Mouse (Mus musculus): ENCODE data around the gene Phldb3. TPM values are rescaled to one million over a fixed set of nuclear protein-coding genes. Genes with fewer than 3 reads are reported as not detected.

Gene Phldb3
- polyA plus RNA-seq, 1 experiment from 2014 or later: 0.20 TPM

DNA sequence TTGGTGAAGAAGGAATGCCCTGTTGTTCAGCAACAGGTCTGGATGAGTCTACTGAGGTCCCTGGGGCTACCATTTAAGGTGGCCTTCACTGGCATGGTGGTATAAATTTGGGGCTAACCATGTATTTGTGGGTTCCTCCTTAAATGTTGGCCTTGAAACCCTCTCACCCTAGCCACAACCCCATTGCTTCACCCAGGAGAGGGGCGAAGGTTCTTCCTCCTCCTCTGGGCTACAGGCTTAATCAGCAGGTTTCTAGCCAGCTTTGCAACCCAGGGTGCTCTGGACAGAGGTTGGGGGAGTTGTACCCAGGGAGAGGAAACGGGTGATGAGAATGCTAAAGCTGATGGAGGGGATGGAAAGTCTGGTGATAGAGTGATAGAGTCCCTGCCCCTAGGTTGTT is 15.1 kb upstream of the Phldb3 start:
- H3K27me3 ChIP-seq: peaks cover 10% of the 10 kb centered on the region
- H3K4me3 ChIP-seq: no peak overlapping the region
- H3K4me2 ChIP-seq (replicated peaks): no peak overlapping the region
- WGBS: 66% methylated on average over 2 of the region's 2 CpGs
- peaks cover 7% of the 10 kb centered on the region for H3K4me1 ChIP-seq
- 0 out of 2 replicates have a peak, but pooled peaks cover 3% of the 10 kb centered on the region for H3K36me3 ChIP-seq
- H3K27ac ChIP-seq: no peak overlapping the region
- no peak overlapping the region for H3K9ac ChIP-seq
- no peak for ATAC-seq (ENCODE audit: insufficient number of reproducible peaks, insufficient read depth, low FRiP score, low TSS enrichment)
- H3K9me3 ChIP-seq: no peaks in the 10 kb centered on the region

DNA sequence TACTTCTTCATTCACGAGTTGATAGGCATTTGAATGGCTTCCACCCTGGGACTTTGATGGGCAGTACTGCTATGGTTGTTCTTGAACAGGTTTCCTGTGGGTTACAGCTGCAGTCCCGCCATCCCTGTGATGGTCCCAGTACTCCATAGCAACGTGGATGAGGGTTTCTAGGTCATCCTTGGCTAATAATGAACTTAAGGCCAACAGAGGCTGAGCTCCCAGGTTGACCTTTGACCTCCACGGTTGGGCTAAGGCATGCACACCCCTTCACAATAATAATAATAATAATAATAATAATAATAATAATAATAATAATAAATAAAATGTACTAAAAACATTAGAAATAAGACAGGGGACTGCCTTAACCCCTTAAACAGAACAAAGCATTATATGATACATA is 12.4 kb upstream of the Phldb3 start:
- WGBS: 67% methylated on average over 4 of the region's 4 CpGs
- Histone ChIP-seq H3K9ac (no peak overlapping the region), H3K4me1 (peaks cover 7% of the 10 kb centered on the region), H3K27me3 (peaks cover 10% of the 10 kb centered on the region), H3K36me3 (0 out of 2 replicates have a peak, but pooled peaks cover 3% of the 10 kb centered on the region), H3K9me3 (no peaks in the 10 kb centered on the region), H3K27ac (no peak overlapping the region), H3K4me3 (no peak overlapping the region), H3K4me2 (replicated peaks) (no peak overlapping the region)
- ATAC-seq (ENCODE audit: insufficient number of reproducible peaks, insufficient read depth, low FRiP score, low TSS enrichment): no peak

DNA sequence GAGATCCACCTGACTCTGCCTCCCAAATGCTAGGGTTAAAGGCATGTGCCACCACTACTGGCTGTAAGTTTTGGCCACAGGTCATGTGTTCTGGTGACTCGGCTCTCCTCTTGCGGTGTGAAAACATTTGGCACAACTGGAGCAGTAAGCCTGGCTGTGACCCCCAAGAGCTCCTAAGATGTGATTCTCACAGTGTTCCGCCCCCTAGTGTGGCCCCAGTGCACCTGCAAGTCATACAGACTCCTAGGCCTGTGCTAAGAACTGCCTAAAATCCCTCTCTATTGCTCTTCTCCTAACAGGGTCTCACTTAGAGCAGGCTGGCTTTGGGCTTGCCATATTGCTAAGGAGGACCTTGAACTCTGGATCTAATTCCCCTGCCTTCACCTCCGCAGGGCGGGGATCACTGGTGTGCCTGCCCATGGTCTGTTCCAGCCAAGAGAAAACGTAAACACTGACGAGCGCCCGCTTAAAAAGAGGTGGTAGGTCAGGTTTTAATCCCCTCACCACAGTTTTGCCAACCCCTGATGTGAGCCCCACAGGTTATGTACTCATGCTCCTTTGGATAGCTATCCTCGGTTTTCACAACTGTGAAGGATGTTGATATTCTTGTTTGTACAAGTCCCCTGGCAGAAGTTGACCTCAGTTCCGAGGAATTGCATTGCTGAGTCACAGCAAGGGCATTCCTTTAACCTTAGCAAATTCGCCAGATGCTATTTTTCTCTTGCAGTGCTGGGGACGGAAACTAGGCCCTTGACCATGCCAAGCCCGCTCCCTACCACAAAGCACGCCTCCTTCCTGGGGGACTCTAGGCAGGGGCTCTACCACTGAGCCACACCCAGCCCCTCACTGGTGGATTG is 11.1 kb upstream of the Phldb3 start:
- Histone ChIP-seq H3K4me1 (peaks cover 7% of the 10 kb centered on the region), H3K9ac (no peak overlapping the region), H3K9me3 (no peaks in the 10 kb centered on the region), H3K4me3 (no peak overlapping the region), H3K27ac (no peak overlapping the region), H3K27me3 (peaks cover 10% of the 10 kb centered on the region), H3K36me3 (0 out of 2 replicates have a peak, but pooled peaks cover 3% of the 10 kb centered on the region), H3K4me2 (replicated peaks) (no peak overlapping the region)
- 69% methylated on average over 15 of the region's 15 CpGs for WGBS
- no peak for ATAC-seq (ENCODE audit: insufficient number of reproducible peaks, insufficient read depth, low FRiP score, low TSS enrichment)

DNA sequence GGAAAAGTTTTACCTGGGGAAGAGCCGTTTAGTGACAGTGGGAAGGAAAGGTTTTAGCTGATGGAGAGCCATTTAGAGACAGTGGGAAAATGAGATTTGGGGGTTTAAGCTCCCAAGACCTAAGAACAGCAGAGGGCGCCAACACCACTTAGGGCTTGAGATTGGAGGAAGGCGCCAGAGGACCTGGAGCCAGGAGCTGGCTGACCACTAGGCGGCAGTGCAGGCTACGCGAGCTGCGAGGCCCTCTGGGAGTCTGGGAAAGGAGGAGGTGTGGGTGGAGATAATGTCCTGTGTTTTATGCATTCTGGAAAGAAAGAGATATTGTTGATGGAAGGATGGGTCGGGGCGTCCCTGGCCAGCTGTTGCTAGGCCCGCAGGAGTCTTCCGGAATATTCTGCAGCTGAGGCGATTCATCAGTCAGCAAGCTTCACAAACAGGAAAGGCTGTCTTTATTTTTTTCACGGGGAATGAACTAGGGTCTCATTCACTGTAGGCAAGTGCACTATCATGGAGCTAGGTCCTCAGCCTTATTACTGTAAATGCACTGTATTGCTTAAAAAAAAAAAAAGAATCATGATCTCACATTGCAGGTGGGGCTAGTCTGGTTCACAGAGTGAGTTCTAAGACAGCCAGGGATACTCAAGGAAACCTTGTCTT is 9.5 kb upstream of the Phldb3 start:
- WGBS: 6% methylated on average over 13 of the region's 13 CpGs
- Histone ChIP-seq H3K36me3 (no peaks in the 10 kb centered on the region), H3K4me1 (no peaks in the 10 kb centered on the region), H3K27me3 (no peaks in the 10 kb centered on the region), H3K4me3 (peak overlapping the region; percentile 14; the same call in 1 of the 2 replicates), H3K9me3 (no peaks in the 10 kb centered on the region), H3K27ac (no peak overlapping the region), H3K9ac (peak overlapping the region; percentile 42; the same call in 1 of the 2 replicates), H3K4me2 (replicated peaks) (peak overlapping the region; percentile 41)
- no peak for ATAC-seq (ENCODE audit: insufficient number of reproducible peaks, insufficient read depth, low FRiP score, low TSS enrichment)

DNA sequence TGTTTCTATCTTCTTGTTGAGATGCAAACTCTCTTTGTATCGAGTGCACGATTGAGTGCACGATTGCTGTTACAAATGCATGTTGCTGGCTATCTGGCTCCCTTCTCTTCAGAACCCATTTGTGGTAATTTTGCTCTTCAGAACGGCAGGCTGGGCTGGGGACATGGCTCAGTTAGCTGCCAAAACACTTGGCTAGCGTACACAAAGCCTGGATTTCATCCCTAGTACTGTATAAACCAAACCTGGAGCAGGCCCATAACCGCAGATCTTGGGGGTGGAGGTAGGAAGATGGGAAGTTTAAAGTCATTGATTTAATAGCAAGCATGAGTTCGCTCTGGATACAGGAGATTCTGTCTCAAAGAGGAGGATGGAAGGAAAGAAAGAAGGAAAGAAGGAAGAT is 5.0 kb upstream of the Phldb3 start:
- Histone ChIP-seq H3K36me3 (peaks cover 8% of the 10 kb centered on the region; the same call in 1 of the 2 replicates), H3K27ac (no peak overlapping the region), H3K27me3 (peaks cover 17% of the 10 kb centered on the region), H3K9me3 (no peaks in the 10 kb centered on the region), H3K4me3 (no peak overlapping the region), H3K4me2 (replicated peaks) (no peak overlapping the region), H3K4me1 (peaks cover 4% of the 10 kb centered on the region), H3K9ac (no peak overlapping the region)
- 90% methylated on average over 7 of the region's 7 CpGs for WGBS
- ATAC-seq (ENCODE audit: insufficient number of reproducible peaks, insufficient read depth, low FRiP score, low TSS enrichment): no peak

DNA sequence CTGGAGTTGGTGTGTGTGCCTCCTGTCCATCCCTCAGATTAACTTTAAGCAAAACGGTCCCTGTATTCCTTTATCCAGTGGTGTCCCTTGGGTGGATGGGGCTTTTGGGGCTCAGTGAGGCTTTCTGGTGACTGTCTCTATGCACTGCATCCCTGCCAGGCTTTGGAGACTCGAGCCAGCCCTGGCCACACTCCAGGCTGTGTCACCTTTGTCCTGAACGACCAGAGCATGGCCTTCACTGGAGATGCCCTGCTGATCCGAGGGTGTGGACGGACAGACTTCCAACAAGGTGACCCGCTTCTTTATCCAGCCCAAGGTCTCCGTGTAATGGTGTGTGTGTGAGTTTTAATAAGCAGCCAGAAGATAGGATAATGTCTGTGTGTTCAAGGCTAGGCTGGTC is 4.5 kb upstream of the Phldb3 start:
- WGBS: 82% methylated on average over 7 of the region's 7 CpGs
- peaks cover 8% of the 10 kb centered on the region; the same call in 1 of the 2 replicates for H3K36me3 ChIP-seq
- H3K4me1 ChIP-seq: peaks cover 8% of the 10 kb centered on the region
- no peak overlapping the region for H3K4me2 ChIP-seq (replicated peaks)
- H3K9ac ChIP-seq: no peak overlapping the region
- ATAC-seq (ENCODE audit: insufficient number of reproducible peaks, insufficient read depth, low FRiP score, low TSS enrichment): no peak
- no peaks in the 10 kb centered on the region for H3K9me3 ChIP-seq
- H3K27me3 ChIP-seq: peaks cover 22% of the 10 kb centered on the region
- no peak overlapping the region for H3K27ac ChIP-seq
- no peak overlapping the region for H3K4me3 ChIP-seq

DNA sequence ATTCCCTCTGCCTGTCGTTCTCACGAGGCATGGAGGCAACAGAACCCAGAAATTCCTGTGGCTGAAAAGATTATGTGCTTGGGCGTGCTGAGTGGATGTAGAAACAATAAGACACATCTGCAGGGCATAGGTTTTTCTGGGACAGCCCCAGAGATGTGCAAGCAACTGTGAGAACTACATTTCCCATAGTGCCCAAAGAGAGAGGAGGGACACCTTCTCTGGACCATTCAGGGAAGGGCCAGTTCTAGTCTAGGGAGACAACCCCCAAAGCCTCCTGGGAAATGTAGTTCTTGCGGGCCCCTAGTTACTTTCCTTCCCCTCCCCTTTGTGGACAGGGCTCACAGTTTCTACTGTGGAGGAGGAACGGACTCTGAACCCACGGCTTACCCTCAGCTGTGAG is 2.5 kb upstream of the Phldb3 start:
- Histone ChIP-seq H3K27ac (no peak overlapping the region), H3K27me3 (peaks cover 40% of the 10 kb centered on the region), H3K4me1 (peaks cover 16% of the 10 kb centered on the region), H3K36me3 (peaks cover 8% of the 10 kb centered on the region; the same call in 1 of the 2 replicates), H3K9me3 (no peaks in the 10 kb centered on the region), H3K4me2 (replicated peaks) (no peak overlapping the region), H3K9ac (no peak overlapping the region), H3K4me3 (no peak overlapping the region)
- ATAC-seq (ENCODE audit: insufficient number of reproducible peaks, insufficient read depth, low FRiP score, low TSS enrichment): peak; percentile 43; the same call in 1 of the 2 replicates
- WGBS: 41% methylated on average over 6 of the region's 6 CpGs

DNA sequence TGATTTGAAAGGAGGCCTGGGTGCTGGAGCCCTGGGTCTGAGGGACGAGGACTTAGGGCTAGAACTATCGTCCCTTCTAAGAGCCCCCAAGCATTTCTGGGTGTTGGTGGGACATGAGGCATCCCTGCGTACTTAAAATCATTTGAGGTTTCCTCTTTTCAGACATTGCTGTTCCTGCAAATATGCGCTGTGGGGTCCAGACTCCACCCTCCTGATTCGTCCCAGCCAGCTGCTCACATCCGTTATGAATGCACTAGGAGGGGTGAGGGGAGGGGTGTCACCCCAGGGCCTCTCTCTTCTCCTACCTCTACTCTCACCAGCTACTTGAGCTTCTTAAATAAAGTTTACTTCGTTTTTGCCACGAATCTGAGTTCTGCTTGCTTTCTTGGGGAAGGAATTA is 2.0 kb upstream of the Phldb3 start:
- WGBS: 76% methylated on average over 8 of the region's 8 CpGs
- H3K4me3 ChIP-seq: no peak overlapping the region
- no peak overlapping the region for H3K9ac ChIP-seq
- peaks cover 46% of the 10 kb centered on the region for H3K27me3 ChIP-seq
- no peak overlapping the region for H3K4me2 ChIP-seq (replicated peaks)
- H3K9me3 ChIP-seq: no peaks in the 10 kb centered on the region
- H3K27ac ChIP-seq: no peak overlapping the region
- H3K36me3 ChIP-seq: peaks cover 8% of the 10 kb centered on the region; the same call in 1 of the 2 replicates
- no peak for ATAC-seq (ENCODE audit: insufficient number of reproducible peaks, insufficient read depth, low FRiP score, low TSS enrichment)
- H3K4me1 ChIP-seq: peaks cover 16% of the 10 kb centered on the region

DNA sequence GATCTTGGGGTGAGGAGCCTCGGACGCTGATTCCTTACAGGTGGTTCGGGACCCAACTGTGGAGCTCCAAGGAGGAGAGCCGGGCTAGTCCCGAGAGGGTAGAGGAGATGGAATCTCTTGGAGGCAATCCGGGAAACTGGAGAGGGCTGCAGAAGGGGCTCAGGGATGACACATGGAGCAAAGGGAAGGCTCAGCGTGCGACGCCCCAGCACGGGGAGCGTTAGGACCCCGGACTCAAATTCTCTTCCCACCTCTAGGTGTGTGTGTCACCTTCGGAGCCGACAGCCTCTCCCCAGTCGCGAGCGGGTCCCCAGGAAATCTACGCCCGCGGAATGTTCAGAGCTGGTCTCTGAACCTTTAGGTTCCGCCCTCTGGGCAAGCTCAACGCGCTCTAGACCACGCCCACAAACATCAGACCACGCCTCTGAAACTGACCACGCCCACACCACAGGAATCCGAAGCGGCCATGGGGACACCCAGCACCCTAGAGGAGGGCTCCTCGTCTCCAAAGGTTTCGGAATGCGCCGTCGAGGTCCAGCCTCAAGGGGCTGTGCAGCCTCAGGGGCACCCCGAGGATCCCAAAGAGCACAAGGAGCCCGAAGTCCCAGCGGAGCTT is 424 bp downstream of the Phldb3 start:
- Histone ChIP-seq H3K9ac (peak overlapping the region; percentile 33; the same call in 1 of the 2 replicates), H3K27ac (0 out of 2 replicates have a peak overlapping the region, but pooled peaks have one; percentile 6), H3K4me1 (peaks cover 16% of the 10 kb centered on the region), H3K4me2 (replicated peaks) (peak overlapping the region; percentile 55), H3K4me3 (peak overlapping the region; percentile 34), H3K27me3 (peaks cover 47% of the 10 kb centered on the region), H3K36me3 (peaks cover 8% of the 10 kb centered on the region; the same call in 1 of the 2 replicates), H3K9me3 (no peaks in the 10 kb centered on the region)
- ATAC-seq (ENCODE audit: insufficient number of reproducible peaks, insufficient read depth, low FRiP score, low TSS enrichment): no peak; the same call in 1 of the 2 replicates
- WGBS: 1% methylated on average over 36 of the region's 36 CpGs

DNA sequence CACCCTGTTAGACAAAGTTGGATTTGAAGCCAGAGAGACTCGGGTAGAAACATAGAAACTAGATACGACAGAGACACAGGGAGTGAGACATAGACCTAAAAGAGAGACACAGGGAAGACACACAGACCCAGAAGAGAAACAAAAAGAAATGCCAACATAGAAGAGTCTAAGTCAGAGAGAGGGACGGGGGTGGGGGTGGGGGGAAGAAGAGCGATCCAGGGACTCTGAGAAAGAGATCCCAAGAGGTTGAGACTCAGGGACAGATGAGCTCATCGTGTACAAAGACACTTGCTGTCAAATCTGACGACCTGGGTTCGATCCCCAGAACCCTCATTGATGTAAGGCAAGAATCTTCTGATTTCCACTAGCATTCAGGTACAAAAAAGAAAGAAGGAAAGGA is 1.1 kb downstream of the Phldb3 start:
- Histone ChIP-seq H3K9me3 (no peaks in the 10 kb centered on the region), H3K4me1 (peaks cover 16% of the 10 kb centered on the region), H3K27me3 (peaks cover 47% of the 10 kb centered on the region), H3K9ac (no peak overlapping the region), H3K4me2 (replicated peaks) (peak overlapping the region; percentile 55), H3K36me3 (peaks cover 8% of the 10 kb centered on the region; the same call in 1 of the 2 replicates), H3K4me3 (peak overlapping the region; percentile 34), H3K27ac (no peak overlapping the region)
- ATAC-seq (ENCODE audit: insufficient number of reproducible peaks, insufficient read depth, low FRiP score, low TSS enrichment): no peak
- 10% methylated on average over 7 of the region's 7 CpGs for WGBS

DNA sequence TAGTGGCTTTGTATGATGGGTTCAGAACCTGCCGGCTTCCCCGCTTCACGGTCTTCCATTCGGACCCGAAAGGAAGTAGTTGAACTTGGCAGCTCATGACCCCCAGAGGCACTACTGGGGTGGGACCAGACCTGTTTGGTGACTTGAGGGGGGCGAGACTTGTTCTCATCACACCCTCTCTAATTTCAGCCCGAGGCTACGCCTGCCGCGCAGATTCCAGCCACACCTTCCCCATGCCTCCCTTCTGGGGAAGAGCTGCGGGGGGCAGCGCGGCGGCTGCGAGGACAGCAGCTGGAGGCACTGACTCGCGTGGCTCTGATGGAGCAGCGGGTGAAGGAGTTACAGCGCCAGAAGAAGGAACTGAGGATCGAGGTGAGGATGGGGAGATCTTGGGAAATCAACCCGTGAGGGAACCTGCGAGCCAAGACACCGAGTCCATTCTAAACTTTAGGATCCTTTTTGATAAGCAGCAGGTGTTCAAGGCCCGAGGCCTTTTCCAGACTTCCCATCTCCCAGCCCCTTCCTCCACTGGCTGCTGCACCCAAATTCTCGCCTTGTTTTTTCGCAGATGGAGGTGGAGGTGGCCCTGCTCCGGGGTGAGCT is 1.8 kb downstream of the Phldb3 start:
- Histone ChIP-seq H3K4me2 (replicated peaks) (peak overlapping the region; percentile 39), H3K27me3 (peaks cover 47% of the 10 kb centered on the region)

More for the DNA sequence above, 1.8 kb downstream of the Phldb3 start:
- no peaks in the 10 kb centered on the region for H3K9me3 ChIP-seq
- ATAC-seq (ENCODE audit: insufficient number of reproducible peaks, insufficient read depth, low FRiP score, low TSS enrichment): no peak
- peaks cover 8% of the 10 kb centered on the region; the same call in 1 of the 2 replicates for H3K36me3 ChIP-seq
- H3K4me3 ChIP-seq: 0 out of 2 replicates have a peak overlapping the region, but pooled peaks have one; percentile 7
- H3K27ac ChIP-seq: no peak overlapping the region
- no peak overlapping the region for H3K9ac ChIP-seq
- H3K4me1 ChIP-seq: peaks cover 16% of the 10 kb centered on the region
- WGBS: 4% methylated on average over 27 of the region's 27 CpGs

All from embryonic facial prominence, embryonic 12.5 days (tissue).